Mouse (Mus musculus): ENCODE measurements around the gene Furin. TPM values are rescaled to one million over a fixed set of nuclear protein-coding genes. Genes with fewer than 3 reads are reported as not detected.
A peak's percentile ranks its signal among the peaks of the same experiment; 100 is the strongest.

Furin gene
- total and polyA plus RNA-seq, 3 experiments: 13.7 to 32.3 TPM; not detected in 1

DNA sequence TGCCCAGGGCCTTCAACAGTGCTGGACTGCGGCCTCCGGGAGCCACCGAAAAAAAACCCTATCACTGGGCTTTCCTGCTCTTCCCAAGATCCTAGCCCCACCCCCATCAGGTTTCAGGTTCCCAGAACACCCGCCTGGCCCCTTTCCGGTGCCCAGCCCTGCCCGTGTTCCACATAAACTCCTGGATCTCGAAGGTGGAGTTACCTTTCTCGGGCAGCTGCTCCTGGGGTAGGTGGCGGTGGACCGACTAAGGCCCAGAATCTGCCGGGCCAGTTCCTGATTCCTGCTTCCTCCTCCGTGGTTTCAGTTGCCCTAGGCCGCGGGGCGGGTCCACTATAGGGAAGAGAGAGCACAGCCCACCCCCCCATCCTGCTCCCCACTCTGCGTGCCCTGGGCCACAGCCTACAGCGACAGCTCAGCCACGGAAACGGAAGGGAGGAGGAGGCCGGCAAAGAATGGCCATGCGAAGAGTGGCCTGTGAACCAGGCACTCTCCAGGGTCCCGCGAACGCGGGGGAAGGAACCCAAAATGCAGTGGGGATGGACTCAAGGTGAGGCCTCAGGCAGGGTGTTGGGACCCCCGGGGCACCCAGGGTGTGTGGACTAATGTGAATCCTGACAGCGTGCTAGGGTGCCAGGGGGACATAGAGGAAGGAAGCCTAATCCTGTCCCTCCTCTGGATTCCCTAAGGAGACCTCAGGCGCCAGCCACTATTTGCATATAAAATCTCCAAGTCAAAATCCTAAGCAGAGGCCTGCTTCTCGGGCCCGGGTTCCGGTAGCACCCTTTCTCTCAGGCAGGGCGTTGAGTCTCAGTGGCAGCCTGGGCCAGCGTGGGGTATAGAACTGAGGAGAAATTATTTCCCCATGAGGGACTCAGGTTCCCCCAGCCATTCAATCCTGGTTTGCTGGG is 17.3 kb downstream of the Furin start, which contains the start of gene Fes (continued):
- TF ChIP-seq CTCF (IDR thresholded peaks at IDR 0.05 in 2 of 3, conservative IDR thresholded peaks at IDR 0.05 in 1 of 3; ENCODE audit: control insufficient read depth in 1 of 3, insufficient read depth in 1 of 3, low read depth in 2 of 3, low read length in 3 of 3, poor library complexity in 1 of 3, severe bottlenecking in 1 of 3) (no peak), CHD1 (IDR thresholded peaks at IDR 0.05; ENCODE audit: low read depth, low read length) (no peak)

DNA sequence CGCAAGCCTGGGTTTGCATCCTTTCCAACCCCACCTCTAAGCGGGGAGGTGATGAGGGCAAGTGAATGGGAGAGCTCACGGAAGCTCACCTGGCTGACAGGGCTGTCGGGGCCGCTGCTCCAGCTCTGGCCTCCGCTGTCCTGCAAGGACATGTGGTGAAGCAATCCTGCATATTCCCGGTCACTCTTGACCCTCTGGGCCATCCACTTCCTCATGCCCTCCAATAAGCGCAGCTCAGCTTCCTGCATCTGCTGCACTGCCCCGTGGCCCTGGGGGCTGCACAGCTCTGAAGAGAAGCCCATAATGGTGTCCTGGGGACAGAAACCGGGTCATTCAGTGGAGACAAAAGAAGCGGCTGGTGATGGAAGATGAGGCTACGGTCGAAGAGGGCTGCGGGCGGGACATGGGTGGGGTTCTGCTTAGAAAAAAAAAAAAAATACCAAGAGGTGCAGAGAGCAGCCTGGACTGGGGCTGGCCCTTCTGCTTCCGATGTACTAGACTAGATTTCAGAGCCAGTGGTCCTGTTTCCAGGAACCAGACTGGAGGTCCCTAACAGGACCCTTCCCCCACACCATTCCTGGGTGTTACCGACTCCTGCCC is 18.1 kb downstream of the Furin start:
- peak overlapping the region; percentile 20 to 45 for H3K4me3 ChIP-seq (ENCODE audit: control insufficient read depth in 1 of 2, insufficient read depth in 1 of 2, low read depth in 2 of 2, low read length in 2 of 2)
- H3K36me3 ChIP-seq (ENCODE audit: control insufficient read depth in 1 of 2, insufficient read depth in 2 of 2, low read length in 2 of 2): no peaks in the 10 kb centered on the region
- peak; percentile 32 for DNase-seq (ENCODE audit: low read depth, low spot score)
- H3K9me3 ChIP-seq (replicated peaks; ENCODE audit: insufficient read depth, low read length): no peaks in the 10 kb centered on the region
- H3K79me2 ChIP-seq (ENCODE audit: control insufficient read depth, insufficient read depth, low read length, poor library complexity): no peaks in the 10 kb centered on the region
- no peak overlapping the region for H3K27ac ChIP-seq (ENCODE audit: control insufficient read depth, low read depth, low read length)
- TF ChIP-seq ETS1 (IDR thresholded peaks at IDR 0.05; ENCODE audit: low read depth, low read length) (no peak), ZNF384 (IDR thresholded peaks at IDR 0.05; ENCODE audit: low read depth, low read length) (peak; percentile 61)
- H3K4me1 ChIP-seq (ENCODE audit: control insufficient read depth in 1 of 2, insufficient read depth in 2 of 2, low read length in 2 of 2): peaks cover 2 to 8% of the 10 kb centered on the region in 2 experiments; a peak in 2 of 4 replicates
- H3K9ac ChIP-seq (ENCODE audit: control insufficient read depth, low read depth, low read length, poor library complexity, severe bottlenecking): peak overlapping the region; percentile 71
- no peaks in the 10 kb centered on the region for H3K27me3 ChIP-seq (ENCODE audit: control insufficient read depth in 1 of 2, insufficient read depth in 2 of 2, low read length in 2 of 2)

DNA sequence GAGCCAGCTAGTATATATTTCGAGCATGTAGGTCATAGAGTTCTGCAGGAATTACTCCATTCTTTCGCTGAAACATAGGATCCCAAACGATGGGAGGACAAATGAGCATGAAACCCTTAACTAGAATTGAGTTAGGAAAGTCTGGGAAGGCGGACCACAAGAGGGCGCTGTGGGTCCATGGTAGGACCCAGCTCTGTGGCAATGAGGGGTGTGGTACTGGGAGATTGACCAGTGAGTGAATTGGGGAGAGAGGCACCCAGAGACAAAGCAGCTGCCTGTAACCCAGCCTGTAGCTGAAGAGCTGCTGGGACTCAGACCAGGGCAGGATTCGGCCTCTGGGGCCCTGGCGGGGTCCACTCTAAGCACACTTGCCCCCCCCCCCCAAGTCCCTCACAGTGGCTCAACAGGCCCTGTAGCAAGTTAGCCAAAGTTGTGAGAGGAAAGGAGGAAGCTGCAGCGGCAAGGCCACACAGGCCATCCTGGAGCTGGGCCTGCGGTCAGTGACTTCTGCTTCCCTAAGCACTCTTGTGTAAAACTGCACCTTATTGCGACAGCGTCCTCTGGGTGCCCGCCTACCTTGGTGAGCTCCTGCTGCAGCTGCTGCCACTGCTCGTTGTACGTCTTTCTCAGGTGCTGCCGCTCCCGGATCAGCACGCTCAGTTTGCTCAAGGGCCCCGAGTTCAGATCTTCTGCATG is 18.9 kb downstream of the Furin start:
- H3K79me2 ChIP-seq (ENCODE audit: control insufficient read depth, insufficient read depth, low read length, poor library complexity): no peaks in the 10 kb centered on the region
- no peaks in the 10 kb centered on the region for H3K27me3 ChIP-seq (ENCODE audit: control insufficient read depth in 1 of 2, insufficient read depth in 2 of 2, low read length in 2 of 2)
- H3K9me3 ChIP-seq (replicated peaks; ENCODE audit: insufficient read depth, low read length): no peaks in the 10 kb centered on the region
- peaks cover 2 to 8% of the 10 kb centered on the region in 2 experiments; a peak in 2 of 4 replicates for H3K4me1 ChIP-seq (ENCODE audit: control insufficient read depth in 1 of 2, insufficient read depth in 2 of 2, low read length in 2 of 2)
- peak overlapping the region; percentile 71 for H3K9ac ChIP-seq (ENCODE audit: control insufficient read depth, low read depth, low read length, poor library complexity, severe bottlenecking)
- H3K4me3 ChIP-seq (ENCODE audit: control insufficient read depth in 1 of 2, insufficient read depth in 1 of 2, low read depth in 2 of 2, low read length in 2 of 2): peak overlapping the region; percentile 20 to 45
- no peaks in the 10 kb centered on the region for H3K36me3 ChIP-seq (ENCODE audit: control insufficient read depth in 1 of 2, insufficient read depth in 2 of 2, low read length in 2 of 2)
- H3K27ac ChIP-seq (ENCODE audit: control insufficient read depth, low read depth, low read length): no peak overlapping the region
- DNase-seq (ENCODE audit: low read depth, low spot score): peak; percentile 91
- TF ChIP-seq SMC3 (IDR thresholded peaks at IDR 0.05; ENCODE audit: low read depth, low read length) (peak; percentile 97), ZC3H11A (IDR thresholded peaks at IDR 0.05; ENCODE audit: low read depth, low read length) (peak; percentile 98), MAZ (IDR thresholded peaks at IDR 0.05; ENCODE audit: low read depth, low read length) (peak; percentile 80; the same call in 1 of the 2 replicates), EP300 (IDR thresholded peaks at IDR 0.05; ENCODE audit: low read depth in 1 of 2, low read length in 2 of 2) (no peak), USF1 (IDR thresholded peaks at IDR 0.05; ENCODE audit: low read depth, low read length) (no peak), CTCF (IDR thresholded peaks at IDR 0.05 in 2 of 3, conservative IDR thresholded peaks at IDR 0.05 in 1 of 3; ENCODE audit: control insufficient read depth in 1 of 3, insufficient read depth in 1 of 3, low read depth in 2 of 3, low read length in 3 of 3, poor library complexity in 1 of 3, severe bottlenecking in 1 of 3) (peak; percentile 91 to 99 (median 96)), MEF2A (IDR thresholded peaks at IDR 0.05; ENCODE audit: extremely low read depth, insufficient replicate concordance, low read depth, low read length, poor library complexity, severe bottlenecking) (no peak), KAT2A (conservative IDR thresholded peaks at IDR 0.05; ENCODE audit: low read depth, low read length) (no peak; the same call in 1 of the 2 replicates), BHLHE40 (IDR thresholded peaks at IDR 0.05; ENCODE audit: borderline replicate concordance, low read depth, low read length) (0 out of 2 replicates have a peak, but pooled peaks have one; percentile 31), RCOR1 (IDR thresholded peaks at IDR 0.05; ENCODE audit: low read depth, low read length) (no peak), NRF1 (IDR thresholded peaks at IDR 0.05; ENCODE audit: insufficient read depth, low read depth, low read length, poor library complexity, severe bottlenecking) (no peak), ETS1 (IDR thresholded peaks at IDR 0.05; ENCODE audit: low read depth, low read length) (no peak), CHD1 (IDR thresholded peaks at IDR 0.05; ENCODE audit: low read depth, low read length) (no peak), ZNF384 (IDR thresholded peaks at IDR 0.05; ENCODE audit: low read depth, low read length) (peak; percentile 47), ZKSCAN1 (IDR thresholded peaks at IDR 0.05; ENCODE audit: low read depth, low read length) (no peak), POLR2AphosphoS2 (IDR thresholded peaks at IDR 0.05; ENCODE audit: low read length) (no peak), HCFC1 (IDR thresholded peaks at IDR 0.05; ENCODE audit: low read depth, low read length) (no peak), RAD21 (IDR thresholded peaks at IDR 0.05; ENCODE audit: low read depth, low read length) (peak; percentile 100), NELFE (IDR thresholded peaks at IDR 0.05; ENCODE audit: low read depth, low read length) (no peak), POLR2AphosphoS5 (IDR thresholded peaks at IDR 0.05; ENCODE audit: borderline replicate concordance, low read depth, low read length) (no peak), MAFK (IDR thresholded peaks at IDR 0.05; ENCODE audit: borderline replicate concordance, low read depth, low read length) (no peak), GABPA (IDR thresholded peaks at IDR 0.05; ENCODE audit: low read depth, low read length) (no peak), E2F4 (IDR thresholded peaks at IDR 0.05; ENCODE audit: borderline replicate concordance, low read depth, low read length) (no peak)

All from MEL (cell line).